Mouse (Mus musculus) mature B cell (primary cell): ENCODE data around the gene Lrrfip1.

Experiments
- in situ Hi-C: fragments of 300-500 bp; cut with MboI; formaldehyde crosslinking; loops from 2 replicates; pipeline ENCODE4 v1.14.3; 2019

Gene Lrrfip1

DNA sequence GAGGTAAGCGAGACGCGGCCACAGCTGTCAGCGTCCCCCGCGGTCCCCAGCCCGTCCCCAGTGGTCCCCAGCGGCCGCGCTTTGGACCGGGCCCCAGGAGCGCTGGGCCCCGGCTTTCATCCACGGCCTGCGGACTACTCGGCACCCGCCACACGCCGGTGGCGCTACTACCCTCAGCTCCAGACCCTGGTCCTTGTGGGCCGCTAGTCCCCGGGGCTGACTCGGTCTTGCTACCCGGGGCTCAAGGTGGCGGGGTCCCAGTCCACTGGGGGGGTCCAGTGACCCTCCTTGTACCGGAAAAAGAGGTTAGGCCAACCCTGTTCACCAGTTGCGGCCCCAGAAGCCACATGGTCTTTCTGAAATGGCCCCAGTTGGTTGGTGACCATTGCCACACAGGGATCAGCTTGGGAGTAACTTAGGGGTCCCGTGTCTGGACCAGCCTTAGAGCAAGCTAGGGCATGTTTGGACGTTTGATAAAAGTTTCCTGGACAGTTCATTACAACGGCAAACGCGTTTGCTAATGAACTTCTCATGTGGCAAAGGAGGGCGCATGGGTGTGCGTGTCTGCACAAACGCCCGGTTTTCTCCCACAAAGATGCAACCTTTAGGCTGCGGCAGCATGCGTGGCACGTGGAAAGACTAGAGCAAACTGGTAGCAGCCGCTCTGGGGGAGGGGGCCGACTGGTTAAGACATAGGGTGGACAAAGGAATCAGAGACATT lies 514 bp downstream of the Lrrfip1 start:
- in situ Hi-C loops: no loop called here

DNA sequence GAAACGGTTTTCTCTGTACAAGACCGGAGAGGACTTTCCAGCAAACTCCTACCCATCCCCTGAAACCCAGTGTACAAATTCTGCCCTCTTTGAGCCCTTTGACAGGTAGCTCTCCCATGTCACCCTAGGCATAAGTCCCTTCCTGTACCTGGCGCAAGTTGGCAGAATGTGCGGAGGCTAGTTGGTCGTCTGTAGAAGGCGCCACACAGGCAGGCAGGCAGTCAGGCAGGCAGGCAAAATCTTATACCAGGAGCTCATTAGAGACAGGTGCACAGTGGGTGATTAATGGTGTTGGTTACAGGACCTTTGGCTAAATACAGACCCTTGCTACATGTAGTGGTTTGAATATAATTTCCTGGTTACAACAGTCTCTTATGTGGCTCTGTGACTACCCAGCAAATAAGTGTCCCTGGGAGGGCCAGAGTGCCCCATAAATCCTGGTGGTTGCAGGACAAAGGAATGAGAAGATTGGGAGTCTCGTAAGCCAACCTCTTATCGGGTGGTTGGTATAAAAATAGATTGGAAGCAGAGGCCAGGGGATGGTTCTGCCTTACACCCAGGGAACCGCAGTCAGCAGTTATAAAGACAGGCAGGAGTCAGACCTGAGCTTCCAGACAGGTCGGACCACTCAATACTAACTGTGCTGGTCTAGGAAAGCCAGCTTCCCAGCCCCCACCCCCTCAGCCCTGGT lies 1.5 kb downstream of the Lrrfip1 start:
- in situ Hi-C loops: no loop called here

DNA sequence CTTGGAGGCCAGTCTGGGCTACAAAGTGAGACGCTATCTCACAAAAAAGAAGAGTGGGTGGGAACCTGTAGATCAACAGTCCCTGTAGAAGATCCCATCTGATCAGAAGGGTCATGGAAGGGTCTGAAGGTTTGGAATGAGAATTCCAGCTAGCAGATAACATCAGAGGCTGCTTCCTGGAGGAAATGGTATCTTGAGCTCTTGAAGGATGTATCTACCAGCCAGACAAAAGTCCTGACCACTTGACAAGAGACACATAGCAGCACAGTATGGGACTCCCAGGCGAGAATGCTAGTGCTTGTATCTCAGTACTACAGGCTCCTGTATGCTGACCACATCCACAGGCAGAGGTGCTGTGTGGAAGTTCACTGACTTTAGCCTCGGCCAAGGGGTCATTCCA lies 2.6 kb downstream of the Lrrfip1 start:
- in situ Hi-C loops: no loop called here

DNA sequence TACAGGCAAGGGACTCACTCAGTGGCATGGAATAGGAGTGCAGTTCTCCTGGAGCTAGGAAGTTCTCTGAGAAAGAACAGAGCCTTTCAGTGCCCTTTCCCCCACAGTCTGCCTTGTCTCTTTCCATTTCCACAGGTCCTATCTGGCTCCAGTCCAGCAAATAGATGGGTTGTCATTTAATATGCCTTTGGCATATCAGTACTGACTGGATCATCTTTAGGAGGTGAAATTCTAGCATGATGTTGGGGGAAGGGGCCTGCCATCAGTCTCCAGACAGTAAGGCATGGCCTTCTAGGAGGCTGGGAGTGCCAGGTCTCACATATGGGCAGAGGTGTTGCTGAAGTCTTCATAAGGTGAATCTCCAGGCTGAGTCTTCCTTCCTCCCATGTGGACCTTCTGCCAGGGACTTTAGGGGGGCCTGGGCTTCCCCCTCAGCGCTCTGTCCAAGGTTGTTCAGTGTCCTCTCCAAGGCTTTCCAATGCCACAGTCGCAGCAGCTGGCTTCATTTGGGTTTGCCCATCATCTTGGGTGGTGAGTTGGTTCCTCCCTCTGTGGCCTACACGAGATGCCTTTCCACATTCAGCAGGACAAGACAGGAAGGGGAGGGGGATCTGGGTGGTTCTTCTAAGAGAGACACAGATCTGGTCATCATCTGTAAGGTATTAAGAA lies 3.5 kb downstream of the Lrrfip1 start:
- in situ Hi-C loops: no loop called here

DNA sequence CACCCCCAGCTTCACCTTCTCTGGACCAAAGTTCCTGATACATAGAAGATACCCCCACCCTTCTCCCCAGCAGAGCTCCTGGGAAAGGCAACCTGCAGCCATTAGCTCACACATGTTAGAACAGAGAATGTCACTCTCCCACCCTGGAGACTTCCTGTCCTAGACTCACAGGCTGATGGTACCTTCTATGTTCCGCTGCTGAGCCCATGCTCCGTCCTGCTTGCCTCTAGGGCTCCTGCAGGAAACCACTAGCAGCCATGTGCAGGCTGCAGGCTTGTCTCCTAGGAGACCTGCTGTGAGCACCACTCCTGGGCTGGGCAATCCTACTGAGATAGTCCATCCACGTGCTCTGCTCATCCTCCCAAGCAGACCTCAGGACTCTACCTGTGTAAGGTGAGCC lies 4.1 kb downstream of the Lrrfip1 start:
- in situ Hi-C loops: no loop called here

DNA sequence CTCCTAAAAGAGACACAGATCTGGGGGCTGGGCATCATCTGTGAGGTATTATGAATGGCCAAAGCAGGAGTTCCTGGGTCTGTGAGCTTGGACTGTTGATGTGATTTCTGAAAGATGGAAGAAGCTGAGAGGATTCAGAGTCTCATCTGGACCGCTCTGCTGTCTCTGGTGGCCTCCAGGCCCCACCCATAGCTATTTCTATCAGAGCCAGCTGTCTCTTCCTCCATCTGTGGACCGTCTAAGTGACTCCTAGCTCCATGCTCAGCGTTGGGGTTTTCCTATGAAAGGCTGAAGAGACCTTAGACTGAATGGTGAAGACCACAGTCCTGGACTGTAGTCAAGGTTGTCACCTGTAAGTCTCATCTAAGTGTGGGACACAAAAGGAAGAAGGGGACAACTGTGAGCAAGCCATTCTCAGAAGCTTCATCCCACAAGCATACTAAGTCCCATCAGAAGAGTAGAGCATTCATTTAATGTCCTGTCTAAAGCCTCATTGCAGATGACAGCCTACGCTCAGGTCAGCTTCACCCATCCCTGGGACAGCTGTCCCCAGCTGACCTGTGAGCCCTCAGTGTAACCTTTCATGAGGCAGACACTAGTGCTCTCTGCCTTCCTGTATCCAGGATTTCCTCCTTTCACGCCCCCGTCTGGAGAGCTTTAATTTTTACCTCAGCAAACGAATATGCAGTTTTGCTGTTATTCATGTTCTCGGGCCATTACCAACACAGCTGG lies 5.2 kb downstream of the Lrrfip1 start:
- in situ Hi-C loops: no loop called here

DNA sequence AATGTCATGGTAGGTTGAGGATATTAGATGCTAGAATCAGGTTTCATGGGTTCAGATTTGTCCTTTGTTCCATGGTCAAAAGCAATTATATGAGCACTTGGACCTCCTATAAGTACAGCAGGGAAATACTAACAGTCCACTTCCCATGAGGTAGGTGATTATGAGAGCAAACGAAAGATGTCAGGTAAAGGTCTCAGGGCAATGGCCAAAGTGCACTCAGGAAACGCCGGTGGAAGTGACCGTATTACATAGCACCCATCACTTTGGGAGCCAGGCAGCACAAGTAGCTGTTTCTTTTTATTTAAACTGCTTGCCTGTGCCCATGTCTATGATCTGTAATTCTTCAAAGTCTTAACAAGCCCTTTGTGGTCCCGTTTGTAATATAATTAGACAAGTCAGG lies 7.5 kb downstream of the Lrrfip1 start:
- in situ Hi-C loops: no loop called here

DNA sequence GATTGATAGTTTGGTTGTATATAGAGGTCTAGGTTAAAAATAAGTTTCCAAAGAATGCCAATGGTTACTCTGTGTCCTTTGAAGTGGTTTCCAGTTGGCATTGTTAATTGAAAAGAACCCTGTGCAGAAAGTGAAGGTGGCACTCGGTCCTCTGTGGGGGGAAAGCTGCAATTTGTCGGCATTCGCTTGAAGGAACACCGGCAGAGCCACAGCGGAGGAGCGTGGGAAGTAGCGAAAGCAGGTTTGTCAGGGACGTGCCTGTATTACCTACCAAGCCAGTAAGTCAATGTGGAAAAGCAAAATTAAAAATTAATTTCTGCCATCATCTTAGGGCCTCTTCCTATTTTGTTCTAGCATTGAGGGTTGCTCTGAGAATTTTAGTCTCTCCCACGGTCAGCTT lies 8.2 kb downstream of the Lrrfip1 start:
- in situ Hi-C loops: no loop called here

DNA sequence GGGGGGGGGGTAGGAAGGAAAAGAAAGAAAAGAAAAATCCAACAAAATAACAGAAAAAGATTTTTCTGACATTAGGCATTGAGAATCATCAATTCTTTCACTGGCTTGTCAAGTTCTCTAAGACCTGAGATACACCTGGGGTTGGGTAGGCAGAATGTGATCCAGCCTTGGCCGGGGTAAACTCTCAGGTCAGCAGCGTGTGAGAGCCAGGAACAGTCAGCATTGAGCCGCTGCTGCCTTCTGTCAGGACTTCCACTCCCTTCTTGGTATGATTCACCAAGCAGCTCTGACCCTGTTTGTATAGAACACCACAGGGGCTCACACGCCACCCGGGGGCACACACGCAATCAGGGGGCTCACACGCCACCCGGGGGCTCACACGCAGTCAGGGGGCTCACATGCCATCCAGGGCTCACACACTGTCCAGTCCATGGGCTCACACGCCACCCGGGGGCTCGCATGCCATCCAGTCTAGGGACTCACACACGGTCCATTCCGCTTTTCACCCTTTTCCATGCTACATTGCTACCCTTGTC lies 9.7 kb downstream of the Lrrfip1 start:
- in situ Hi-C loops: no loop called here

DNA sequence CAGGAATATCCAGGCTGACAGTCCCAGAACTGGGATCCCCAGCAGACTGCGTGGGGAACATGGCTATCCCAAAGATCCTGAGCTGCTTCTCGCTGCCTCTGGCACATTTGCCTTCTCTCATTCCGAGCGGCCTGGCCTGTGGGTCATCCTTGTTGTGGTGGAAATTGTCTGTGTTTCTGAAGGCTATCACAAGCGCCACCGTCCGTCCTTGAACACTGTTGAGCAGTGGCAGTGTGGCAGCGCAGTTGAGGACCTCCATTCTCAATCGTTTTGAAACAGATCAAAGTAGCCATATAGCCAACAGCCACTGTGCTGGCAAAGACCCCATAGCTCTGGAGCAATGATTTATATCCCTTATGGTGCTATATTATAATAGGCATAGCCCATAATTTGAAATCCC lies 10.2 kb downstream of the Lrrfip1 start:
- in situ Hi-C loops: no loop called here

DNA sequence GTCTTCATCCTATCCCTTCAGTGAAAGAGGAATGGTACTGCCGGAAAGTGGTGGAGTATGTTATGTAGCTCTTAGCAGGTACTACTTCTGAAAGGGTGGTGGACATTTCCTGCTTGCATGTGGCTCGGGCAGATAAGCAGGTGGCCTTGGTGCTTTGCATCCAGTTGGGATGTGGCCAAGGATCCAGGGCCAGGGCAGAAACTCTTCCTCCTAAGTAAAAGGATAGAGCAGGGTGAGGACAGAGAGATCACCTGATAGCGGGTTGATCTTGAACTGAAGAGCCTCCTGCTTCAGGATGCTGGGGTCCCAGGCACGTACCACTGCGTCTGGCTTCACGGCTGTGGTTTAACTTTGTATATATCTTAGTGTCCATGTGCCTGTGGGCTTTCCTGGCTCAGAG lies 10.7 kb downstream of the Lrrfip1 start:
- in situ Hi-C loops: no loop called here

DNA sequence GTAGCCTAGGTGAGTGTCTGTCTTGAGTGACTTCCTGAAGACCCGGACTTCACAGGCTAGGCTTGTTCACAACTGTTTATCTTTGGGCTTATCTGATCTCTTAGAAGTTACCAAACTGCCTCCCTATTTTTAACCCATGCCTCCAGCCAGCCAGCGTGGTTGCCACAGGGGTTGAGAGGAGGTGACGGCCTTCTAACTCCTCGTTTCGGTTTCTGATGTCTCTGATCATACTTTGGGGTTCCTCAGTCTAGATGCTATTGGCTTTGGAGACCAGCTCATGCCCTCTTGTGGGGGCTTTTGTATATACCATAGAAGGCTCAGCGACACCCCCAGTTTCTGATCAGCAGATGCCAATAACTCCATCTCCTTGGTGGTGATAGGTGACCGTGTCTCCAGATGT lies 11.7 kb downstream of the Lrrfip1 start:
- in situ Hi-C loops: no loop called here

DNA sequence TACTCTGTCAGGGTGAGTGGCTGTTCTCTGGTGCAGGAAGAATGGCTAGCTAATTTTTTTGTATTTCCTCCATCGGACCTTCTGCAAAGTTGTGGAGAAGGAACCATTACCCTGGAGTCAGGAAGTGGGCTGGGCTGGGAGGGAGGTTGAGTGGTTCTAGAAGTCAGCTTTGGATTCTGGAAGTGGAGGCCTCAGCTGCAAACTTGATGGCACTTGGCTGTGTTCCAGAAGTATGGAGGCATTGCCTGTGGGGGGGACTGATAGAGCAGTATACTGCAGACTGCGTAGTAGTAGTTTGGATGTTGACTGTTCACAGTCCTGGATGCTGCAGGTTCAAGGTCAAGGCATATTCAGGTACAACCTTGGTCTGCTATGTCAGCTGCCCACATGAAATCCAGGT lies 12.2 kb downstream of the Lrrfip1 start:
- in situ Hi-C loops: no loop called here

DNA sequence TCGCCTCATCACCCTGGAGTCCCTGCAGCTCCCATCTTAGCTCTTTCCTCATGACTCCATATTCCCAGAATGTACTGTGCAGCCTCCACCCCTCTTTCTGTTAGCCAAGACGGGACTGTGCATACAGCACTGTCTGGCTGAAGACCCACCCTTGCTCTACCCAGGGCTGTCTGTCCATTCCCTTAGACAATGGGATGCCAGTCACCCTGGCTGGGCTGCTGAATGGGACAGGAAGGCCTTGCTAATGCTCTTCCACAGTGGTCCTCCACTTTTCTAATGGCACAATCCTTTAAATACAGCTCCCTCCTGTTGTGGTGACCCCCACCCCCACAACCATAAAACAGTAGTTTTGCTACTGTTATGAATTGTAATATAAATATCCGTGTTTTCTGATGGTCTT lies 12.8 kb downstream of the Lrrfip1 start:
- in situ Hi-C loops: no loop called here

DNA sequence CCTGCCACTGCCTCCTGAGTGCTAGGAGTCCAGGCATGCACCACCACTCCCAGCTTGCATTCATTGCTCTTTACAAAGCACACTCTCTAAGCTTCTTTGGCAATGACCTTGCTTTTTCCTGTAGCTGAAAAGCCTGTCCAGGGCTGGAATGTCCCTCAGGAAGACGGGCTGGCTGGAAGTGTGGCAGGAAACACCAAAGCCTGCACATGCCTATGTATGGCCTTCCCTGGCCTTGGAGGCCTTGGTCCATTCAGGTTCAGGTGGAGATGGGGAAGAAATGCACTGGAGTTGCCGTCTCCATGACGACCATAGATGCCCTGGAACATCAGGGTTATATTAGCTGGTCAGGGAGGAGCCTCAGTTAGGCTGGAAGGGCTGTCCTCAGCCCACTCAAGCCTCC lies 15.3 kb downstream of the Lrrfip1 start:
- in situ Hi-C loops: no loop called here

DNA sequence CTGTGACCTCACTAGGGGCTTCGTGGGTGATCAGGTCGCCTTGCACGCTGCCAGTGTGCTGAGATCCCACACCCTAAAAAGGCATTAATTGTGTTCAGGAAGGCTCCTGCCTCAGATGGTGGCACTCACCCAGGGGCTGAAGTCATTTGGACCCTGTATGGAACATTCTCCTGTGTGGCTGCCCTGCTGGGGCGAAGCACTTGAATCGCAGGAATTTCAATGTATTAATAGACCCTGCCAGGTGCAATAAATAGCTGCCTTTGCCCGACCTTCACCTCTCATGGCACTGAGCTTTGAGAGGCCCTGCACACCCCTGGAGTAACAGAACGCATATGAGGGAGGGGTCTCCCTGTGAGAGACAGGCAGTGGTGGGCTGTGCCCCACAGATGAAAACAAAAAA lies 17.0 kb downstream of the Lrrfip1 start:
- in situ Hi-C loops: no loop called here

DNA sequence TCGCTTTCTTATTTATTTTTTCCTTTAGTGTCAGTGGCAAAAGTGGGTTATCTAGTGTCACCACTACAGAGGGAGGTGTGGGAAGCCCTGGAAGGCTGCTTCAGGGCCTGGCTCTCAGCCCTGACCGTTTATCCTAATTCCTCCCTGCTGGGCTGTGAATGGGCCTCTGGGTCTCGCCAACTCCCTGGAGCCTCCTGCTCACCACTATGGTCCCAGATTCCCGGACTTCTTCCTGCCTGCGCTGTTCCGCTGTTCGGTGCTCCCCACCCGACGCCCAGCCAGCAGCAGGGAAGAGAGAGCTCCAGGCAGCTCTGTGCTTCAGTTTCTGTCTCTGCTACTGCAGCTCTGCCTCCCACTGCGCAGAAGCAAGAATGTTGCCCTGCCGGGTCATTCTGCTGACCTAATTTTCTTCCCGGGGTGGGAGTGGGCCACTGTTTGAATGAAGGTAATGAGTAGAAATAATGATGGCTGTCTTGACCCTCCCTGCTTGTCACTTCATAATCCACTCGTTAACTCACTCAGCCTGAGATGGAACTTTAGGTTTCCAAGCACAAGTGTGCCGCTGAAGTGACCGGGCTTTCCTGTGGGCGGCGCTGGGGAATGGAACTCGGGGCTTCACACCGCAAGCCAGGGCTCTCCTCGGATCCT lies 18.7 kb downstream of the Lrrfip1 start:
- in situ Hi-C loops: no loop called here

DNA sequence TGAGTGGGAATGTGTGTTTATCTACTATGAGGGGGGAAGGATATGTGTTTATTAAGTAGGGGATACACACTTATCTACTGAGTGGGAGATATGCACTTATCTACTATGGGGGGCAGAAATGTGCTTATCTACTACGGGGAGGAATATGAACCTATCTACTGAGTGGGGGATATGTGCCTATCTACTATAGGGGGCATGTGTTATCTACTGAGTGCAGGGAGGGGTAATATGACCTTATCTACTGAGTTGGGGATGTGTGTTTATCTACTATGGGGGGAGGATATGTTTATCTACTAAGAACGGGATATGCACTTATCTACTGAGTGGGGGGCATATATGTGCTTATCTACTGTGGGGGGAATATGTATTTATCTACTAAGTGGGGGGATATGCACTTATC lies 20.8 kb downstream of the Lrrfip1 start:
- in situ Hi-C loops: no loop called here

DNA sequence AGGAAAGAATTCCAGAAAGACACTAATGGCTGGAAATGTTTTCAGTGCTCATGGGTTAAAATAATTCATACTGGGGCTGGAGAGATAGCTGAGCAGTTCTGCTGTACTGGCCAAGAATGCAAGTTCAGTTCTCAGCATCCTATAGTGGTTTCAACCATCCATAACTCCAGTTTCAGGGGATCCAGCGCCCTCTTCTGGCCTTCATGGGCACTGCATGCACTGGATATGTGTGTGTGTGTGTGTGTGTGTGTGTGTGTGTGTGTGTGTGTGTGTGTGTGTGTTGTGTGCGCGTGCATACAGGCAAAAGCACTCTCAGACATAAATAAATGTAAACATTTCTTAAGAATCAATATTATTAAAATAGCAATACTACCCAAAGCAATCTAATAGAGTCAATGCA lies 22.8 kb downstream of the Lrrfip1 start:
- in situ Hi-C loops: no loop called here

DNA sequence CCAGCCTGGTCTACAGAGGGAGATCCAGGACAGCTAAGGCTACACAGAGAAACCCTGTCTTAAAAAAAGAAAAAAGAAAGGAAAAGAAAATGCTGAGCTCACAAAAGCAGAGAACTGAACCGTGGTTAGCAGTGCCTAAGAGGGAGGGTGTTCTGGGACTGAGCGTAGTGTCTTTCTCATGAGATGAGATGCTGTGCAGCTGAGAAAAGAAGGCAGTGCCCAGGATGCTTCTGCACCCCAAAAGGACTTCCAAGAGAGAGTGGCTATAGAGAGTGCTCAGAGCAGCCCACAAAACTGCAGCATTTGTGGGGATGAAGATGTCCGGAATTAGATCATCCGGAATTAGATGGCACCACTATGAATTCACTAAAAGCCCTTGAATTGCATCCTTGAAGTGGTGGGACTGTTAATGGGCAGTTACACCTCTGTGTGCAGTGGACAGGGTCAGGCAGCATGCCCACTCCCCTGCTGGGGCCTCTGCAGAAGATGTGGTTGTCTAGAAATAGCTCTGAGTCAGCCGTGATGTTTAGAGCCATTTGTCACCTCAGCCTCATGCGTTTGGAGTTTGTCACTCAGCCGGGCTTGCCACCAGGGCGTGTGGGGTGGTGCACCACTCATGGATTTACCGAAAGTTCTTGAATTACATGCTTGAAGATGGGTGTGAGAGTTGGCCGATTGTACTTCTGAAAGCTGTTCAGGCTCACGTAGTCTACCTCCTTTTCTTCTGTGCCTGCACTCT lies 23.8 kb downstream of the Lrrfip1 start:
- in situ Hi-C loops: no loop called here

DNA sequence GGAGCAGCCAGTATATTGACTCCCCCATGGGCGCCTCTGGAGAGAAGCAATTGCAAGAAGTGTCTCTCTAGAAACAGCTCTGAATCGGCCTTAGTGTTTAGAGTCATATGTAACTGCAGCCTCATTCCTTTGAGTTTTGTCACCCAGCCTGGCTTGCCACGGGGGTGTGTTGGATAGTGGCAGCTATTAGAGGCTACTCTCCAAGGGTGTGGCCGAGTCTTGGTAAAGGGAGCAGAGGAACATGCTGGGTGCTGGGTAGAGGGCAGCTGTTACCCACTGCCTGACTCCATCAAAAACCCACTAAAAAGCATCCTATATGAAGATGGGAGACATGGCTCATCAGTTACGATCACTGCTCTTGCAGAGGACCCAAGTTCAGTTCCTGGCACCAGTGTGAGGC lies 24.7 kb downstream of the Lrrfip1 start:
- in situ Hi-C loops: no loop called here
